Mouse (Mus musculus): ENCODE data around the gene Iqsec3.
A peak's percentile ranks its signal among the peaks of the same experiment; 100 is the strongest.
"Not testable (repeated sequence)": the region's sequence is repeated elsewhere in the genome, so short reads cannot be mapped to it uniquely, and the experiment has no call there.

Gene Iqsec3

DNA sequence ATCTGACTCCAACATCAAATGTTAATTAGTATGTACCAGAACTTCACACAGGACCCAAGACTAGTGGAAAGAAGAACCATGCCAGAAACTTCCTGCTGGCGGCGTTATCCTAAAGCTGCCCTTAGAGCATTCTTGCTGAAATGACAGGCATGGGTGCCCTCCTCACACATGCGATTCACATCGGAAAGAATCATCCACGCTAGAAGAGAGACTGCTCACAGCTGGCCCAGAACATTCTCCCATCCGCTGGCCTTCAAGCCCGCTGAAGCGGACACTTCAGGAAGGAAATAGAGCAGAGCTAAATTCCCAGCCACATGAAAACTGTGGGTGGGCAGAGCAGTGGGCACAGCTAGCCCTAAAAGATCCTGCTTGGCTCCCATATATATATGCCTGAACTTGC, 68.2 kb downstream of the Iqsec3 start:
- Histone ChIP-seq H3K36me3 (ENCODE audit: control insufficient read depth, insufficient read depth, low read length, poor library complexity, severe bottlenecking) (no peaks in the 10 kb centered on the region), H3K27me3 (ENCODE audit: control insufficient read depth, insufficient read depth, low read length, poor library complexity, severe bottlenecking) (no peaks in the 10 kb centered on the region)
- DNase-seq (ENCODE audit: low read depth, low spot score) = no peak

DNA sequence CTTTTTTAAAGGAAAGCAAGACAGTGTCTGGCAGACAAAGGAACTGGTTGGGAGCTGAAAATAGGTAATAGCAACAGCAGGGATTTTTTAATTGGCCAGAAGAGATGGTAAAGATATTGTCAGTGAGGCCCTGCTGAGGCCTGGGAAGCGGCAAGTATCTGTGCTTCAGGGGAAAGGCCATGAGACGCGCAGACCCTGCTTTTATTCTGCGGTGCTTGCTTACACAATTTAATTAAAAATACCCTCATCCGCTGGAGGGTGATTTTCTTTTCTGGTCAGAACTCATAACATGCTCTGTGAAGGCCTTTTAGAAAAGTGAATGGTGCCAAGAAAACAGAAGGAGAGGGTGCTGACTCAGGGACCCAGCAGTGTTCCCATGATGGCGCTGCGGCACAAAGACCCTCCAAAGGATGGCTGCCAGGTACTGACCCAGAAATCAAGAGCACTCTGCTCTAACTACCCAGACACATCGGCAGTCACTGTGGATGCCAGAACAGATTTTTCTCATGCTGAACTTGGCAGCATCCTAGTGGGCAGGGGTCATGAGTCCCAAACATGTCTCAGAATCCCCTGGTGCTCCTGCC, 70.7 kb downstream of the Iqsec3 start:
- Histone ChIP-seq H3K36me3 (ENCODE audit: control insufficient read depth, insufficient read depth, low read length, poor library complexity, severe bottlenecking) (no peaks in the 10 kb centered on the region), H3K27me3 (ENCODE audit: control insufficient read depth, insufficient read depth, low read length, poor library complexity, severe bottlenecking) (no peaks in the 10 kb centered on the region)
- DNase-seq (ENCODE audit: low read depth, low spot score) = no peak

GRCm38 (mm10) chr6:121401826-121402660, 71.4 kb downstream of the Iqsec3 start:
- no peak for DNase-seq (ENCODE audit: low read depth, low spot score)
- no peaks in the 10 kb centered on the region for H3K27me3 ChIP-seq (ENCODE audit: control insufficient read depth, insufficient read depth, low read length, poor library complexity, severe bottlenecking)
- no peaks in the 10 kb centered on the region for H3K36me3 ChIP-seq (ENCODE audit: control insufficient read depth, insufficient read depth, low read length, poor library complexity, severe bottlenecking)

- Histone ChIP-seq H3K27me3 (ENCODE audit: control insufficient read depth, insufficient read depth, low read length, poor library complexity, severe bottlenecking) (no peaks in the 10 kb centered on the region), H3K36me3 (ENCODE audit: control insufficient read depth, insufficient read depth, low read length, poor library complexity, severe bottlenecking) (no peaks in the 10 kb centered on the region)
- DNase-seq (ENCODE audit: low read depth, low spot score) = no peak
Observed at GRCm38 (mm10) chr6:121401140-121401539, 72.3 kb downstream of the Iqsec3 start.

DNA sequence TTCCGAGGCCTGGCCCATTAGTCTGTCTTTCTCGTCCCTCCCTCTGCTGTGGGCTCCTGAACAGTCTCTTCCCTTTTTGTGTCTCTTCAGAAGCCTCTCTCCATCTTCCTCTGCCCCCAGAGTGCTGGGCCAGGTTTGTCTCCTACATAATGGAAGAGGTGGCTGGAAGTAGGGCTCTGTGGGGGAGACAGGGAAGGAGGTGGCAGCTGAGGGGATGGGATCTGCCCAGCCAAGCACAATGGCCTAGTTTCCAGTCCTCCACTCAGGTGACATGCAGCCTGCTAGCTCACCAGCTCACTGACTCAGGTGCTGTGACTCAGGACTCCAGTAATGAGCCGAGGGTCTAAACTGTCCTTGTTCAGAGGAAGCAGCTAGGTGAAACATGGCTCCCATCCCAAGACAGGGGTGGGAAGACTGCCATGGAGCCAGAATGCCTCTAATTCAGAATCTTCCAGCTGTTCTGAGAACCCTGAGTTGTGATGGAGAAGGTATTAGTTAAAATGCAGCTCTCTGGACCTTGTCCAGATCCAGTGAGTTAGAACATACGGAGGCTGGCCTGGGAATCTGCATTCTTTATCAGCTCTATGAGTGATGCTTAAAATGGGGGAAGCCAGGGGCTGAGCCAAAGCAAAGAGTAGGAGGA, 80.7 kb downstream of the Iqsec3 start:
- H3K36me3 ChIP-seq (ENCODE audit: control insufficient read depth, insufficient read depth, low read length, poor library complexity, severe bottlenecking) = no peaks in the 10 kb centered on the region
- DNase-seq (ENCODE audit: low read depth, low spot score) = no peak
- H3K27me3 ChIP-seq (ENCODE audit: control insufficient read depth, insufficient read depth, low read length, poor library complexity, severe bottlenecking) = no peaks in the 10 kb centered on the region

- H3K36me3 ChIP-seq (ENCODE audit: control insufficient read depth, insufficient read depth, low read length, poor library complexity, severe bottlenecking) = no peaks in the 10 kb centered on the region
- DNase-seq (ENCODE audit: low read depth, low spot score) = peak; percentile 4
- no peaks in the 10 kb centered on the region for H3K27me3 ChIP-seq (ENCODE audit: control insufficient read depth, insufficient read depth, low read length, poor library complexity, severe bottlenecking)
Observed at GRCm38 (mm10) chr6:121385397-121385796, 88.1 kb downstream of the Iqsec3 start.

GRCm38 (mm10) chr6:121382071-121382470, 91.4 kb downstream of the Iqsec3 start:
- DNase-seq (ENCODE audit: low read depth, low spot score) = no peak
- Histone ChIP-seq H3K36me3 (ENCODE audit: control insufficient read depth, insufficient read depth, low read length, poor library complexity, severe bottlenecking) (no peaks in the 10 kb centered on the region), H3K27me3 (ENCODE audit: control insufficient read depth, insufficient read depth, low read length, poor library complexity, severe bottlenecking) (no peaks in the 10 kb centered on the region)

- H3K27me3 ChIP-seq (ENCODE audit: control insufficient read depth, insufficient read depth, low read length, poor library complexity, severe bottlenecking) = no peaks in the 10 kb centered on the region
- H3K36me3 ChIP-seq (ENCODE audit: control insufficient read depth, insufficient read depth, low read length, poor library complexity, severe bottlenecking) = no peaks in the 10 kb centered on the region
- DNase-seq (ENCODE audit: low read depth, low spot score) = no peak
Observed at GRCm38 (mm10) chr6:121380576-121380975, 92.9 kb downstream of the Iqsec3 start.

DNA sequence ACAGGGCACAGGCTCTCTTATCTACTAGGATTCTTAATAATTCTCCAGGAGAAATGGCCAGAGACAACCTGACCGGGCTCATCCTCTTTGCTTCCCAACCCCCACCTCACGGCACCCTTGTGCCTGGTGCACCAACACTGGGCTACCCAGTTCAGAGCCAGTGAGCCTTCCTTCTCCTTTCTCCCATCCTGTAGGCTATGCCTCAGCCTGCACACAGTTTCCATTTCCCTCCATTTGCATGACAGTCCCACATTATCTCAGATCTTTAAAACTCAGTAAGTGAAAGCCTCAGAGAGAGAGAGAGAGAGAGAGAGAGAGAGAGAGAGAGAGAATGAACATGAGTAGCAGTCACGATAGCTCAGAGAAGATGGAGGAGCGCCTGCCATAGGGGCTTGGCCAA, 95.2 kb downstream of the Iqsec3 start:
- no peaks in the 10 kb centered on the region for H3K36me3 ChIP-seq (ENCODE audit: control insufficient read depth, insufficient read depth, low read length, poor library complexity, severe bottlenecking)
- no peak for DNase-seq (ENCODE audit: low read depth, low spot score)
- H3K27me3 ChIP-seq (ENCODE audit: control insufficient read depth, insufficient read depth, low read length, poor library complexity, severe bottlenecking) = no peaks in the 10 kb centered on the region

- no peak for DNase-seq (ENCODE audit: low read depth, low spot score)
- Histone ChIP-seq H3K27me3 (ENCODE audit: control insufficient read depth, insufficient read depth, low read length, poor library complexity, severe bottlenecking) (no peaks in the 10 kb centered on the region), H3K36me3 (ENCODE audit: control insufficient read depth, insufficient read depth, low read length, poor library complexity, severe bottlenecking) (no peaks in the 10 kb centered on the region)
Observed at GRCm38 (mm10) chr6:121376159-121376558, 97.3 kb downstream of the Iqsec3 start.

DNA sequence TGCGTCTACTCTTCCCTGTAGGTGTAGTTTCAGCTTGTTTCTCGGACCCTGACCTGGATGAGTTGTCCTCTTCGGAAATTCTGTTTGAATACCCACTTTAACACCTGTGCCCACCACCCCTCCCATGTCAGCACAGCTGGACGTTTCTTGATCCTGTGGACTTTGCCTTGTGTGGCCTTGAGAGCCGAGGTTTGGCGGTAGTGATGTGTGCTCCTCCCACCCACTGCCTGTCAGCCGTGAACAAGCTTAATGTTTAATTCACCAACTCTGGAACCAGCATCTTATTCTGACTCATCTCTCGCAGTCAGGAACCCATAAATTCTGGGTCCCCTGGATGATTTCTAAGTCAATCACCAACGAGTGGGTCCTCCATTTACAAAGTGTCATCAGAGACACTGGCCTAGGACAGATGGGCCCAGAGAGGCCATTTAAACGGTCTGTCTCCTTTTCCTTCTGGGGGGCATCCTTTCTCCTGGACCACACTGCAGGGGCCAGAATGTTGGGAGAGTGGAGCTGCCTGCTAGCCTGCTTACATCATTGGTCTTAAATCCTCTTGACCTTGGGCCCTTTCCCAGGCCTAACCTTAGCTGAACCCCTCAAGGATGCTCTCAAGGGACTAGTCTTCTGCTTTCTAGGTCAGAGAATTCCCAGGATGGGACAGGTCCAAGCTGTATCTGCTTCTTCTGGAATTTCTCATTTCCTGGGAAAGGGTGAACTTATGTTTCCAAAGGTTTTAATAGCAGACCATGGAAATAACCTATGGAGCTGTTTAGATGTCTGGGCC, 102.1 kb downstream of the Iqsec3 start:
- DNase-seq (ENCODE audit: low read depth, low spot score) = no peak
- no peaks in the 10 kb centered on the region for H3K36me3 ChIP-seq (ENCODE audit: control insufficient read depth, insufficient read depth, low read length, poor library complexity, severe bottlenecking)
- H3K27me3 ChIP-seq (ENCODE audit: control insufficient read depth, insufficient read depth, low read length, poor library complexity, severe bottlenecking) = no peaks in the 10 kb centered on the region

GRCm38 (mm10) chr6:121367099-121367498, 106.4 kb downstream of the Iqsec3 start:
- H3K27me3 ChIP-seq (ENCODE audit: control insufficient read depth, insufficient read depth, low read length, poor library complexity, severe bottlenecking) = no peaks in the 10 kb centered on the region
- H3K36me3 ChIP-seq (ENCODE audit: control insufficient read depth, insufficient read depth, low read length, poor library complexity, severe bottlenecking) = no peaks in the 10 kb centered on the region
- no peak for DNase-seq (ENCODE audit: low read depth, low spot score)

GRCm38 (mm10) chr6:121366537-121366936, 106.9 kb downstream of the Iqsec3 start:
- not testable (repeated sequence) for H3K27me3 ChIP-seq (ENCODE audit: control insufficient read depth, insufficient read depth, low read length, poor library complexity, severe bottlenecking); H3K36me3 ChIP-seq (ENCODE audit: control insufficient read depth, insufficient read depth, low read length, poor library complexity, severe bottlenecking)
- peak; percentile 72 for DNase-seq (ENCODE audit: low read depth, low spot score)

GRCm38 (mm10) chr6:121363956-121364355, 109.5 kb downstream of the Iqsec3 start:
- no peak for DNase-seq (ENCODE audit: low read depth, low spot score)
- Histone ChIP-seq H3K36me3 (ENCODE audit: control insufficient read depth, insufficient read depth, low read length, poor library complexity, severe bottlenecking) (no peaks in the 10 kb centered on the region), H3K27me3 (ENCODE audit: control insufficient read depth, insufficient read depth, low read length, poor library complexity, severe bottlenecking) (no peaks in the 10 kb centered on the region)

DNA sequence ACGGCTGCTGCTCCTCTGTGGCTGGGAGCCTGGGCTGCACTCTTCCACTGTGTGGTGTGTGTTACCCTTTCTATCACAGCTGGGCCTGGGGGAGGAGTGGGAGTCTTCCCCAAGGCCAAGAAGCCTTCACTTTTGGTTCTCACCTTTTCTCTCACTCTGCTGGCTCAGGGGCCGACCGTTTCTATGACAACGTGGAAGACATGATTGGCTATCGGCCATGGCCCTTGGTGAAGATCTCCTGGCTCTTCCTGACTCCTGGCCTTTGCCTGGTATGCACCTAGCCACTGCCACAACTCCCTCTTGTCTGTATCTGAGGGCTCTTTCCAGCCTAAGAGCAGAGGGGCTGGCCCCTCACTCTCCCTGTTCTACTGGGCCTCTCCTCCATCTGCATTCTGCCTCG, 110.4 kb downstream of the Iqsec3 start:
- Histone ChIP-seq H3K27me3 (ENCODE audit: control insufficient read depth, insufficient read depth, low read length, poor library complexity, severe bottlenecking) (no peaks in the 10 kb centered on the region), H3K36me3 (ENCODE audit: control insufficient read depth, insufficient read depth, low read length, poor library complexity, severe bottlenecking) (no peaks in the 10 kb centered on the region)
- DNase-seq (ENCODE audit: low read depth, low spot score) = no peak
